Mouse (Mus musculus) midbrain, embryonic 14.5 days (tissue): ENCODE measurements around the gene 4933427I04Rik. TPM values are rescaled to one million over a fixed set of nuclear protein-coding genes. Genes with fewer than 3 reads are reported as not detected.

Experiments
- ATAC-seq: fragments of 200-750 bp; cut with Nextera tagmentation; 2 replicates; pipeline ENCODE4 v1.8.0; 2017; ENCODE audit warnings: moderate number of reproducible peaks, moderate library complexity; ENCODE audit not compliant: low FRiP score, low TSS enrichment
- DNase-seq: peaks from one replicate; pipeline ENCODE4 v3.0.0-alpha.2; 2015
- H3K27ac ChIP-seq: fragments of 300-500 bp; sonication (generic); replicated peaks from 2 replicates; pipeline ENCODE4 v1.5.1; 2014; ENCODE audit warnings: mild to moderate bottlenecking, low read depth, low read length, moderate library complexity
- H3K27me3 ChIP-seq: fragments of 300-500 bp; sonication (generic); 2 replicates; pipeline ENCODE4 v1.6.1; 2014; ENCODE audit warnings: low read length, control low read depth, mixed read lengths; ENCODE audit not compliant: control insufficient read depth, insufficient read depth
- H3K36me3 ChIP-seq: fragments of 300-500 bp; sonication (generic); 2 replicates; pipeline ENCODE4 v1.6.1; 2014; ENCODE audit warnings: low read length, control low read depth; ENCODE audit not compliant: control insufficient read depth, insufficient read depth
- H3K4me1 ChIP-seq: fragments of 300-500 bp; sonication (generic); 2 replicates; pipeline ENCODE4 v1.6.1; 2014; ENCODE audit warnings: mild to moderate bottlenecking, antibody characterized with exemption, low read length, control low read depth; ENCODE audit not compliant: control insufficient read depth, insufficient read depth
- H3K4me2 ChIP-seq: fragments of 300-500 bp; sonication (generic); 2 replicates; pipeline ENCODE4 v1.6.1; 2014; ENCODE audit warnings: mild to moderate bottlenecking, low read length, moderate library complexity
- H3K4me3 ChIP-seq: fragments of 300-500 bp; sonication (generic); replicated peaks from 2 replicates; pipeline ENCODE4 v1.5.1; 2014; ENCODE audit warnings: low read depth, low read length
- H3K9ac ChIP-seq: fragments of 300-500 bp; sonication (generic); replicated peaks from 2 replicates; pipeline ENCODE4 v1.6.1; 2014; ENCODE audit warnings: mild to moderate bottlenecking, low read length, moderate library complexity
- H3K9me3 ChIP-seq: fragments of 300-500 bp; sonication (generic); 2 replicates; pipeline ENCODE4 v1.6.1; 2016; ENCODE audit warnings: low read length, control low read depth, mixed read lengths; ENCODE audit not compliant: control insufficient read depth
- WGBS: fragments of 180-500 bp; shearing (Covaris S2); extraction: QIAGEN DNeasy Blood & Tissue Kit; methylation state at CpG from one replicate; pipeline ENCODE4 v1.1.7; 2014; 5-methylcytosine and 5-hydroxymethylcytosine counted together
- polyA plus RNA-seq: library from polyadenylated mRNA; unstranded; fragments of >200 nt; fragmentation: Nextera tagmentation; extraction: Ambion mirVana; gene quantifications from 2 replicates; pipeline ENCODE4 v1.2.1, GENCODE M21; 2014

4933427I04Rik gene
- polyA plus RNA-seq, result 0.09 TPM in 2 replicates

DNA sequence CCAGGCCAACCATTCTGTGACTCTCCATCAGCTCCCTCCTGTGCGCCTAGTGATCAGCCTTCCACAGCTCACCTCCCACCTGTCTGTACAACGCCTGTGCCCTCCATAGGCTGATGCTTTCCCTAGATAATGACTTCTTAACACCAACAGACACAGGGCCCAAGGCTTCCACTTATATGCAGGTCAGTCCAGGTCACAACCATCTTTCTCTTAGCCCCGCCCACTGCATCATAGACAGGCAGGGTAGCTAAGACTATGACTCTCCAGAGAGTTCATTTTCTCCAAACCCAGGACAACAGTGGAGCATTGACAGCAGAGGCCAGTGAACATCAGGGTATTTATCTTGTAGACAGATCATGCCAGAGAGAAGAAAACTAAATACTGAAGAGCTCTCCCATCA, at the start of gene 4933427I04Rik:
Gene 4933427I04Rik (plus strand): TSS at position 301 of the 400 bp plus-strand sequence.
- H3K4me1 ChIP-seq, result no peaks in the 10 kb centered on the region
- no peak within 1 kb of the TSS for H3K27ac ChIP-seq
- H3K36me3 ChIP-seq, result no peaks in the 10 kb centered on the region
- H3K9ac ChIP-seq, result no peak within 1 kb of the TSS
- no peaks in the 10 kb centered on the region for H3K9me3 ChIP-seq
- no peak for DNase-seq
- no peak within 1 kb of the TSS for H3K4me3 ChIP-seq
- 83% methylated on average over 3 of the region's 3 CpGs for WGBS
- H3K4me2 ChIP-seq, result no peak within 1 kb of the TSS
- no peak for ATAC-seq
- no peaks in the 10 kb centered on the region for H3K27me3 ChIP-seq

DNA sequence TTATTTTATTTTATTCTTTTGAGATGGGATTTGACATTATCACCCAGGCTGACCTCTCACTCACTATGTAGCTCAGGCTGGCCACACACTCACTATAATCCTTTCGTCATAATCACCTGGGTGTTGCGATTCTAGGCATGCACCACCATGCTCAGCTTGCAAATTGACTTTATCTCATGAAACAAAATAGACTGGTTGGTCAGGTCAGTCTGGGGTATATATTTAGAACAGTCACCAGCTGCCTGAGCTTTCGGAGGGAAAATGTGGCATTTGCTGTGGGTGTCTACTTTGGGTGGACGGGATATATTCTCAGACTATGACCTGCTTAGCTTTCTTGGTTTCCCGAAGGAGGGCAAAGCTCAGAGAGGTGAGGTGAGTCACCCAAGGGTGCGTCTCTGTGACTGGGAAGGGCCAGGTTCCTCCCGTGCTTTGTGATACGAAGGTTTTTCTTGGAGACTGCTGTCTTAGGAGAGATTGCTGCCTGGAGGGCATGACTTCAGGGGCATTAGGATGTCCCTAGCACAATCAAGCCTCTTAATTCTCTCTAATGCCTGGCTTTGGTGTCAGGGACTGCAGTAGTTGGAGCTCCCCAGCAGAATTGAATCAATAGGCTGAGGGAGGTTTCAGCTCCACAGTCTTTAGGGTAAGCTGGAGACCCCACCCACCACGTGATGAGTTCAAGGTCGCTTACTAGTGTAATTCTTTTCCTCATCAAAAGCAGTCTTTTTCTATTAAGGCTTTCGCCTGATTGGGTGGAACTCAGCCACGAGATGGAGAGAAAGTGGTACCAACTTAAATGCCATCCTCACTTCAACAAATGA, 48.8 kb upstream of the 4933427I04Rik start:
- H3K4me3 ChIP-seq, result no peak overlapping the region
- no peaks in the 10 kb centered on the region for H3K36me3 ChIP-seq
- no peaks in the 10 kb centered on the region for H3K4me1 ChIP-seq
- no peak overlapping the region for H3K4me2 ChIP-seq
- H3K27me3 ChIP-seq, result no peaks in the 10 kb centered on the region
- 88% methylated on average over 12 of the region's 12 CpGs for WGBS
- no peak for ATAC-seq
- no peaks in the 10 kb centered on the region for H3K9me3 ChIP-seq
- DNase-seq, result no peak
- no peak overlapping the region for H3K27ac ChIP-seq
- H3K9ac ChIP-seq, result no peak overlapping the region

DNA sequence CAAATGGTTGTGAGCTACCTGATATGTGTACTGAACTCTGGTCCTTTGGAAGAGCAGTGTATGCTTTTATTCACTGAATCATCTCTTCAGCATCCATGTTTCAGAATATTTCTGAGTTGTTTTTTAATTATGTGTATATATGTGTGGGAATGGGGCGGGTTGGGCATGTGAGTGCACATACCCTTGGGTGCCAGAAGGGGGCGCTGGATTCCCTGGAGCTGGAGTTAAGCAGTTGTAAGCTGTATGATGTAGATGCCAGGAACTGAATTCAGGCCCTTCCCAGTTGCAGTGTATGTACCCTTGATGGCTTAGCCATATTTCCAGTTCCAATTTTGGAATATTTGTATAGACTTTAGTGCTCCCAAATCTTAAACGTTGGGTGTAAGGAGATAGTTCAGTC, 47.0 kb upstream of the 4933427I04Rik start:
- Histone ChIP-seq H3K4me3 (no peak overlapping the region), H3K4me1 (no peaks in the 10 kb centered on the region), H3K4me2 (no peak overlapping the region), H3K9me3 (no peaks in the 10 kb centered on the region), H3K9ac (no peak overlapping the region), H3K36me3 (no peaks in the 10 kb centered on the region), H3K27me3 (no peaks in the 10 kb centered on the region), H3K27ac (no peak overlapping the region)
- no peak for ATAC-seq
- no peak for DNase-seq
- WGBS, result 78% methylated on average over 3 of the region's 3 CpGs

DNA sequence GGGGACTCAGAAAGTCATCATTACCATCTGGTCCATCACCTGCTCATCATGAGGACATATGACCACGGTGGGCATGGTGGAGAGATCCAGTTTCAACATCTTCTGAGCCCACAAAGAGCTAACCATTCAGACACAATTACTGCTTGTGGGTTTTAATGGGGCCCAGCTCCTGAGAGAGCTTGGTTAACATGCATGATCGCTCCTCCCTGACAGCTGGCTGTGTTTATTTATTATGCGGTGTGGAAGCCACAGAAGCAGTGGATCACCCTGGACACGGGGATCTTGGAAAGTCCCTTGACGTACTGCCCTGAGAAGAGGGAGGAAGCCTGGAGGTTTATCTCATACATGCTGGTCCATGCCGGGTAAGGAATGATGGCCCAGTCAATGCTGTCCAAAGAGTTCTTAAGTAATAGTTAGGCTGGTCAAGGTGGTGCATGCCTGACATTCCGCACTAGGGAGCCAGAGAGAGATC, 45.4 kb upstream of the 4933427I04Rik start:
- Histone ChIP-seq H3K27me3 (no peaks in the 10 kb centered on the region), H3K4me3 (no peak overlapping the region), H3K9me3 (no peaks in the 10 kb centered on the region), H3K36me3 (no peaks in the 10 kb centered on the region), H3K27ac (no peak overlapping the region), H3K4me2 (no peak overlapping the region), H3K4me1 (no peaks in the 10 kb centered on the region), H3K9ac (no peak overlapping the region)
- no peak for ATAC-seq
- WGBS, result 48% methylated on average over 7 of the region's 7 CpGs
- DNase-seq, result peak; percentile 2

DNA sequence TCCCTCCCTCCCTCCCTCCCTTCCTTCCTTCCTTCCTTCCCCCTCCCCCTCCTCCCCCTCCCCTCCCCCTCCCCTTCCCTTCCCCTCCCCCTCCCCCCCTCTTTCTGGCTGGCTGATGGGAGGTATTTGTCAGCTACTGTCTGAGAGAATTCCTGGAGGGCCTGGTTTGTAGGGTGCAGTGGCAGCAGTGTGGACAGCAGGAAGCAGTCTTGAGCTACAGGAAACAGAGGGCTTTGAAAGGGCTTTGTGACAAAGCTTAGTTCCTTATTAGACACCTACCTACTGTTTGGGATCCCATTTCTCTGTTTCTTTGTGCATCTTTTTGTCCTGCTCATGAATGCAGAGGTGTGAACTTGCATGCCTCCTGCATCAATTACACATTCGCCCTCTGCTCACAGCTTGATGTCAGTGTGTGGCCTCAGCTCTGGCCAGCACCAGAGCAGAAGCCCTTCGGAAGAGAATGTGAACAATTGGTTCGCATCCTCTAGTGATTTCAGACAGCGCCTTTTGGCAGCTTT, 40.3 kb upstream of the 4933427I04Rik start:
- Histone ChIP-seq H3K9me3 (no peaks in the 10 kb centered on the region), H3K36me3 (no peaks in the 10 kb centered on the region), H3K9ac (no peak overlapping the region), H3K4me1 (no peaks in the 10 kb centered on the region), H3K4me3 (no peak overlapping the region), H3K27me3 (no peaks in the 10 kb centered on the region), H3K27ac (no peak overlapping the region), H3K4me2 (no peak overlapping the region)
- ATAC-seq, result no peak
- 27% methylated on average over 4 of the region's 4 CpGs for WGBS
- peak; percentile 65 for DNase-seq

DNA sequence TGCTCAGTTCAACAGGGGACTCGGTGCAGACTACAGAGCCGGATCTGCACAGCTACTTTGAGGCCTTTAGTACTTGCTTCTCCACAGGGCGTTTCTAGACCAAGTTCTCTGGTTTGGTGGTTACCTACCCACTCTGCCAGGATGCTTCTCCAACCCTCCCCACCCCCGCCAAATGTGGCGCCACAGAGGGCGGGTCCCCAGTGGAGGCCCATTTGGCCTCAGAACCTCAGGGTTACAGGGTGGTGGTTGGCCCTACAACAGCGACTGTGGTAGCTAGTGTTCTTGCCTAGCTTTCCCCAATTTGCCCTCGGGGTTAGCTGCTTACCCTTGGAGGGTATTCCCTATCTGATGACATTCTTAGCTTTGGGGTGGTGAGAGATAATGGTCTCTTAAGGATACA, 17.4 kb upstream of the 4933427I04Rik start:
- H3K36me3 ChIP-seq, result no peaks in the 10 kb centered on the region
- no peak overlapping the region for H3K4me3 ChIP-seq
- H3K4me2 ChIP-seq, result no peak overlapping the region
- ATAC-seq (no peak), DNase-seq (no peak)
- WGBS, result 88% methylated on average over 8 of the region's 8 CpGs
- no peaks in the 10 kb centered on the region for H3K27me3 ChIP-seq
- H3K9ac ChIP-seq, result no peak overlapping the region
- H3K9me3 ChIP-seq, result no peaks in the 10 kb centered on the region
- H3K27ac ChIP-seq, result no peak overlapping the region
- H3K4me1 ChIP-seq, result no peaks in the 10 kb centered on the region

DNA sequence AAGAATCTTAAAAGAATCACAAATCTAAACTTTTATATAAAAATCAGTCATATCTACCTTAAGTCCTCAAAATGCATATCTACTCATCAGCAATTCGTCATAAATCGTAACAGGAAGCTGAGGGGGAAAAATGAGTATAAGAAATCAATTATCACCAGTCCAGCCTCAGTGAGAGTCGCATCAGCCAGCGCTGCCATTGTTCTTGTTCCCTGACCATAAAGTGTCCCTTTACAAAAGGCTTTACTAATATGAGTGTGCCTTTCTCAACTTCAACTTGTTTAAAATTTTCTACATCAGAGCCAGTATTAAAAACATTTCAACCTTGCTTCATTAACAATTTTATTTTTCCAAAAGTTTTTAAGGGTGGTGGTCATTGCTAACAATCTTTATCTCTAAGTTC, 2.6 kb upstream of the 4933427I04Rik start:
- H3K36me3 ChIP-seq, result no peaks in the 10 kb centered on the region
- whole genome bisulfite sequencing, result 51% methylated on average over 4 of the region's 4 CpGs
- DNase-seq (no peak), ATAC-seq (no peak)
- H3K27me3 ChIP-seq, result no peaks in the 10 kb centered on the region
- no peak overlapping the region for H3K4me3 ChIP-seq
- no peak overlapping the region for H3K9ac ChIP-seq
- H3K4me1 ChIP-seq, result no peaks in the 10 kb centered on the region
- H3K27ac ChIP-seq, result no peak overlapping the region
- no peak overlapping the region for H3K4me2 ChIP-seq
- no peaks in the 10 kb centered on the region for H3K9me3 ChIP-seq

DNA sequence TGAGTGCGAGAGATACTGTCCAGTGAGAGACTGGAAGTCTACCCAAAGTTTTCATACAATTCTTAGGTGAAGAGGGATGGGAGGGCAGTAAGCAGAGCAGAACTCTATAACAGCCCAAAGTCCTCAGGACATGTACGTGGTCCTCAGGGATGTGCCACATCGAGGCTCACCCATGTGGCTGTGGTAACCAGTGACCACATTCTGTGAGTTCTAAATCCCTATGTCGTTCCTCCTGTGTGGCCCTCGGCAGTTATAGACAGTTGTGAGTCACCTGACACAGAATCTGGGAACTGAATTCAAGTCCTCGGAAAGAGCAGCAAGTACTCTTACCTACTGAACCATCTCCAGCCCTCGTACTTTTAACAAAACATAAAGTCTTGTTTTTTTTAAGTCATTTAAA, 1.4 kb upstream of the 4933427I04Rik start:
- Histone ChIP-seq H3K4me3 (no peak overlapping the region), H3K9ac (no peak overlapping the region), H3K4me1 (no peaks in the 10 kb centered on the region), H3K9me3 (no peaks in the 10 kb centered on the region), H3K36me3 (no peaks in the 10 kb centered on the region), H3K27ac (no peak overlapping the region), H3K27me3 (no peaks in the 10 kb centered on the region), H3K4me2 (no peak overlapping the region)
- WGBS, result 89% methylated on average over 7 of the region's 7 CpGs
- no peak for DNase-seq
- ATAC-seq, result no peak

- DNase-seq (no peak), ATAC-seq (no peak)
- H3K27me3 ChIP-seq, result no peaks in the 10 kb centered on the region
- no peaks in the 10 kb centered on the region for H3K36me3 ChIP-seq
- H3K4me3 ChIP-seq, result no peak overlapping the region
- no peak overlapping the region for H3K4me2 ChIP-seq
- H3K4me1 ChIP-seq, result no peaks in the 10 kb centered on the region
- H3K9me3 ChIP-seq, result no peaks in the 10 kb centered on the region
- no peak overlapping the region for H3K9ac ChIP-seq
- 71% methylated on average over 2 of the region's 2 CpGs for WGBS
- H3K27ac ChIP-seq, result no peak overlapping the region
Observed at GRCm38 (mm10) chr4:123859803-123860202, 324 bp downstream of the 4933427I04Rik start.
